Mouse (Mus musculus) liver, embryonic 14.5 days (tissue): Measurements from ENCODE around the gene Fbxo10.

Source experiments
- CTCF ChIP-seq: IDR thresholded peaks from 2 replicates; pipeline ENCODE4 v1.5.1; 2016; ENCODE audit warnings: antibody characterized with exemption, low read depth, control low read depth
- EP300 ChIP-seq: IDR thresholded peaks from 2 replicates; pipeline ENCODE4 v1.6.1; 2016; ENCODE audit warnings: antibody characterized with exemption, low read depth

GRCm38 (mm10) chr4:45107066-45107465 is 22.7 kb upstream of the Fbxo10 start:
- TF ChIP-seq CTCF: no peak
- TF ChIP-seq EP300: no peak
